Mouse (Mus musculus): ENCODE data around the gene Spin1. TPM values are rescaled to one million over a fixed set of nuclear protein-coding genes. Genes with fewer than 3 reads are reported as not detected.
A peak's percentile ranks its signal among the peaks of the same experiment; 100 is the strongest.
"Not testable (repeated sequence)": the region's sequence is repeated elsewhere in the genome, so short reads cannot be mapped to it uniquely, and the experiment has no call there.

The Spin1 gene
- total RNA-seq, 2 experiments from 2014 or later, result 162 to 167 TPM

GRCm38 (mm10) chr13:51101016-51101776 lies 516 bp downstream of the Spin1 start:
- peak overlapping the region; percentile 92 for H3K4me3 ChIP-seq
- peak overlapping the region; percentile 98 for H3K27ac ChIP-seq
- peak; percentile 1 to 45 for DNase-seq (ENCODE audit: low spot score in 2 of 2)
- TF ChIP-seq CTCF (conservative IDR thresholded peaks at IDR 0.05), result peak; percentile 62

GRCm38 (mm10) chr13:51101777-51102132 lies 1.1 kb downstream of the Spin1 start:
- Histone ChIP-seq H3K4me3 (peak overlapping the region; percentile 92), H3K27ac (peak overlapping the region; percentile 98)
- no peak for DNase-seq (ENCODE audit: low spot score in 2 of 2)
- no peak for TF ChIP-seq CTCF (conservative IDR thresholded peaks at IDR 0.05)

GRCm38 (mm10) chr13:51103111-51103725 lies 2.5 kb downstream of the Spin1 start:
- no peak overlapping the region; the same call in 1 of the 2 replicates for H3K27ac ChIP-seq
- H3K4me3 ChIP-seq, result no peak overlapping the region
- DNase-seq (ENCODE audit: low spot score in 2 of 2), result no peak
- no peak for TF ChIP-seq CTCF (conservative IDR thresholded peaks at IDR 0.05)

GRCm38 (mm10) chr13:51103861-51104650 lies 3.4 kb downstream of the Spin1 start:
- peak; percentile 24 for TF ChIP-seq CTCF (conservative IDR thresholded peaks at IDR 0.05)
- Histone ChIP-seq H3K27ac (no peak overlapping the region), H3K4me3 (no peak overlapping the region)
- DNase-seq (ENCODE audit: low spot score in 2 of 2), result no peak

- H3K4me3 ChIP-seq, result no peak overlapping the region
- peak; percentile 63 for TF ChIP-seq CTCF (conservative IDR thresholded peaks at IDR 0.05)
- no peak for DNase-seq (ENCODE audit: low spot score in 2 of 2)
- H3K27ac ChIP-seq, result no peak overlapping the region
Measured at GRCm38 (mm10) chr13:51105861-51106655, 5.4 kb downstream of the Spin1 start.

- no peak for DNase-seq (ENCODE audit: low spot score in 2 of 2)
- Histone ChIP-seq H3K27ac (no peak overlapping the region), H3K4me3 (no peak overlapping the region)
- no peak for TF ChIP-seq CTCF (conservative IDR thresholded peaks at IDR 0.05)
Measured at GRCm38 (mm10) chr13:51106816-51107215, 6.1 kb downstream of the Spin1 start.

GRCm38 (mm10) chr13:51109517-51109916 lies 8.8 kb downstream of the Spin1 start:
- TF ChIP-seq CTCF (conservative IDR thresholded peaks at IDR 0.05), result no peak
- Histone ChIP-seq H3K27ac (no peak overlapping the region), H3K4me3 (no peak overlapping the region)
- DNase-seq (ENCODE audit: low spot score in 2 of 2), result no peak

- H3K4me3 ChIP-seq; H3K27ac ChIP-seq; DNase-seq (ENCODE audit: low spot score in 2 of 2): not testable (repeated sequence)
Measured at GRCm38 (mm10) chr13:51114398-51114797, 13.7 kb downstream of the Spin1 start.

- no peak overlapping the region for H3K4me3 ChIP-seq
- no peak for DNase-seq (ENCODE audit: low spot score in 2 of 2)
- no peak overlapping the region for H3K27ac ChIP-seq
- no peak for TF ChIP-seq CTCF (conservative IDR thresholded peaks at IDR 0.05)
Measured at GRCm38 (mm10) chr13:51115762-51116161, 15.1 kb downstream of the Spin1 start.

GRCm38 (mm10) chr13:51120734-51121133 lies 20.1 kb downstream of the Spin1 start:
- no peak overlapping the region for H3K27ac ChIP-seq
- DNase-seq (ENCODE audit: low spot score in 2 of 2), result no peak
- H3K4me3 ChIP-seq, result no peak overlapping the region
- TF ChIP-seq CTCF (conservative IDR thresholded peaks at IDR 0.05), result no peak

GRCm38 (mm10) chr13:51121966-51122365 lies 21.3 kb downstream of the Spin1 start:
- Histone ChIP-seq H3K27ac (0 out of 2 replicates have a peak overlapping the region, but pooled peaks have one; percentile 10), H3K4me3 (no peak overlapping the region)
- DNase-seq (ENCODE audit: low spot score in 2 of 2), result no peak
- TF ChIP-seq CTCF (conservative IDR thresholded peaks at IDR 0.05), result no peak

GRCm38 (mm10) chr13:51122771-51123170 lies 22.1 kb downstream of the Spin1 start:
- no peak for TF ChIP-seq CTCF (conservative IDR thresholded peaks at IDR 0.05)
- no peak for DNase-seq (ENCODE audit: low spot score in 2 of 2)
- no peak overlapping the region for H3K27ac ChIP-seq
- H3K4me3 ChIP-seq, result no peak overlapping the region
